Mouse (Mus musculus): ENCODE results near the gene Mylk.

DNA sequence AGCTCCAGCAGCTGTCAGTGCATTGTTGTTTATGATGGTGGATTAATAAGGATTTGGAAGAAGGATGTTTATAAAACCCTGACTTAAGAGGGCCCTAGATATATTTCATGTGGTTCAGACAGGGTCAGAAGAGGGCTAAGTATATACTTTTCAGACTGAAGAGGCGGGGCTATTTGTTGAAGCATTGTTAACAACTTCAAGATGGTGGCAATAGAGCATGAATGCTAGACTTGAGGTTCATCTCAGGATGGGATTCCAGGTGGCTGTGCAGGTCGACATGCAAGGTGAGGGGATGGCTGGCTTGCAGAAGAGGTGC is 240.0 kb downstream of the Mylk start:
- TF ChIP-seq CTCF (IDR thresholded peaks at IDR 0.05), result no peak
- TF ChIP-seq EP300 (IDR thresholded peaks at IDR 0.05; ENCODE audit: insufficient read depth, low read depth, low read length), result no peak
- TF ChIP-seq POLR2A (IDR thresholded peaks at IDR 0.05; ENCODE audit: insufficient read depth, low read depth, low read length), result no peak
